ENCODE assay signal across 8 mouse cellular contexts in genomic region chr4:108383183-108383714, GRCm38 (mm10). TPM values are rescaled to one million over a fixed set of nuclear protein-coding genes. Genes with fewer than 3 reads are reported as not detected.
DNase-seq lines count a peak whose midpoint lies in the region; ATAC-seq and TF ChIP-seq lines count a peak whose summit lies in the region.

Gene Shisal2a (minus strand): TSS chr4:108383349.

- no peak for TF ChIP-seq POLR2A in kidney, adult 2 months (IDR thresholded peaks at IDR 0.05; ENCODE audit: low read depth, low read length)

- H3K4me3 ChIP-seq in kidney, adult 2 months (ENCODE audit: insufficient read depth, low read depth, low read length) = peak within 1 kb of the TSS; percentile 17; the same call in 1 of the 2 replicates
- peak within 1 kb of the TSS; percentile 40 for H3K4me3 ChIP-seq in liver, embryonic 15.5 days (replicated peaks)
- H3K4me3 ChIP-seq in stomach, embryonic 15.5 days (replicated peaks) = peak within 1 kb of the TSS; percentile 46

- WGBS in kidney, adult 2 months = 6% methylated on average over 55 of the region's 55 CpGs
- WGBS in liver, embryonic 15.5 days (ENCODE audit: insufficient replicate concordance) = 2% methylated on average over 55 of the region's 55 CpGs
- WGBS in stomach, embryonic 15.5 days = 3% methylated on average over 55 of the region's 55 CpGs

- no peak within 1 kb of the TSS for H3K9ac ChIP-seq in liver, embryonic 15.5 days
- H3K9ac ChIP-seq in stomach, embryonic 15.5 days = 0 out of 2 replicates have a peak within 1 kb of the TSS, but pooled peaks have one; percentile 22

- DNase-seq in kidney, adult 2 months = no peak
- DNase-seq in kidney, adult 18-20 months = no peak
- DNase-seq in heart, postnatal 14 days = peak; percentile 20 to 26
- no peak for DNase-seq in cerebellum, adult 8-10 months
- no peak for DNase-seq in gastrocnemius, postnatal 25 days

- H3K36me3 ChIP-seq in kidney, adult 2 months (ENCODE audit: control insufficient read depth, insufficient read depth, low read length) = no peaks in the 10 kb centered on the region
- no peaks in the 10 kb centered on the region for H3K36me3 ChIP-seq in liver, embryonic 15.5 days (replicated peaks)
- H3K36me3 ChIP-seq in stomach, embryonic 15.5 days = no peaks in the 10 kb centered on the region

- intact Hi-C loops in heart, postnatal 14 days (cut with DNase I) = no loop called here

- TF ChIP-seq CTCF in kidney, adult 2 months (conservative IDR thresholded peaks at IDR 0.05; ENCODE audit: insufficient read depth, insufficient read length, low read depth, low read length) = no peak

- 0 out of 2 replicates have a peak, but pooled peaks cover 4% of the 10 kb centered on the region for H3K4me1 ChIP-seq in kidney, adult 2 months (ENCODE audit: control insufficient read depth, insufficient read depth, low read length)
- 0 out of 2 replicates have a peak, but pooled peaks cover 6% of the 10 kb centered on the region for H3K4me1 ChIP-seq in liver, embryonic 15.5 days (replicated peaks)
- no peaks in the 10 kb centered on the region; the same call in 1 of the 2 replicates for H3K4me1 ChIP-seq in stomach, embryonic 15.5 days

- H3K27ac ChIP-seq in kidney, adult 2 months (ENCODE audit: insufficient read depth, low read depth, low read length) = no peak within 1 kb of the TSS
- H3K27ac ChIP-seq in liver, embryonic 15.5 days (replicated peaks) = no peak within 1 kb of the TSS
- no peak within 1 kb of the TSS for H3K27ac ChIP-seq in stomach, embryonic 15.5 days

- H3K9me3 ChIP-seq in liver, embryonic 15.5 days (replicated peaks) = no peaks in the 10 kb centered on the region
- H3K9me3 ChIP-seq in stomach, embryonic 15.5 days = no peaks in the 10 kb centered on the region

- ATAC-seq in common myeloid progenitor, adult 5-6 weeks (replicated peaks; ENCODE audit: low read depth, poor library complexity, severe bottlenecking) = peak; percentile 64
- ATAC-seq in liver, embryonic 15.5 days (ENCODE audit: insufficient read depth) = no peak
- ATAC-seq in stomach, embryonic 15.5 days (ENCODE audit: insufficient read depth, low FRiP score, low read depth) = peak; percentile 24; the same call in 1 of the 2 replicates

- H3K4me2 ChIP-seq in liver, embryonic 15.5 days = peak within 1 kb of the TSS; percentile 58
- peak within 1 kb of the TSS; percentile 90 for H3K4me2 ChIP-seq in stomach, embryonic 15.5 days

- no peaks in the 10 kb centered on the region for H3K27me3 ChIP-seq in kidney, adult 2 months (replicated peaks; ENCODE audit: control insufficient read depth, insufficient read depth, low read length)
- H3K27me3 ChIP-seq in liver, embryonic 15.5 days = peaks cover 75% of the 10 kb centered on the region
- H3K27me3 ChIP-seq in stomach, embryonic 15.5 days (replicated peaks) = peaks cover 4% of the 10 kb centered on the region

RNA-seq across cellular contexts. Expression of gene Shisal2a, which starts in this region (rescaled TPM):
- 0.25 TPM in 1 of 2 replicates, not detected in the other for polyA plus RNA-seq in kidney, adult 2 months (2012; rRNA removed)
- total RNA-seq in common myeloid progenitor, adult 5-6 weeks (2017) = not detected in 2 replicates
- total RNA-seq in heart, postnatal 14 days (2021) = not detected
- 0.26 and 0.35 TPM in 2 replicates for polyA plus RNA-seq in liver, embryonic 15.5 days (2015; fragmentation: Nextera tagmentation; extraction: Ambion mirVana)
- polyA plus RNA-seq in stomach, embryonic 15.5 days (2015; fragmentation: Nextera tagmentation; extraction: Ambion mirVana) = 2.3 and 2.6 TPM in 2 replicates
- total RNA-seq in gastrocnemius, postnatal 25 days (2021) = not detected

Comparison
In these comparisons a context has a peak if more than half of its experiments do, and no peak if none do; other contexts are left out.
1. Peak in ATAC-seq in common myeloid progenitor, adult 5-6 weeks; RNA of the gene not detected or under 1 TPM.
2. Peak in DNase-seq in heart, postnatal 14 days; RNA of the gene not detected or under 1 TPM.